ENCODE assay signal across 14 mouse cellular contexts in the genomic region with DNA sequence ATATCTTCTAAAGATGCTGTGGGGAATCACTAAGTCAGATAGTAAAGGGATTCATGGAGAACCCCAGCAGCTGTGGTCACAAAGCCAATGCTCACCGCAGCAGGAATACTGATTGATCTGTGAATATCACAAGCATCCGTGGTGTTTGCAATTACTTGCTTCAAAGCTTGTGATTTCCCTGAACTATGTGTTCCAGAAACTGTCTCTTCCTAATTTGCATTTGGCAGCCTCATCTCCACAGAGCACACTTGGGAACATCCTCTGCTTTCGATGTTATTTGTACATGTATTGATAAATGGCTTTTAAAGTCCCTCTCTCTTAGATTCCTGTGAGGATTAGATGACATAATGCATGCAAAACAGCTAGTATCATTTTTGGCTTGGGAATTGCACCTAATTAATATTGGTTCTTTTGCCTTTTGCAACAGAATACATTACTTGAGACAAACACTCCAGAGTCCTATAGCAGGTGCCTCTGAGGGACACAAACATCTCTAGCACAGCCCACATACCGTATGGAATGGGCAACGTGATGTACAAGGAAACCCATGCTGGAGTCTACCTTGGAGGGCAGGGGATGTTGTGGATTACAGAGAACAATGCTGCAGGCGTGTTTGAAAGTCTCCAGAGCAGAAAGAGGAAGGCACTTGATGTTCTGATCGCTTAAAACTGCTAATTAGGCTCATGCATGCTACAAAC.
DNase-seq lines count a peak whose midpoint lies in the region; ATAC-seq and TF ChIP-seq lines count a peak whose summit lies in the region.
"Had no signal": no experiment of that assay in that cellular context is flagged by ENCODE, and none has a peak within 500 bp of the region (broad histone marks: within the 10 kb centered on the region; RNA-seq: fewer than 3 reads in every experiment).

No protein-coding gene starts in this region.

- no peak overlapping the region for H3K4me3 ChIP-seq in heart, embryonic 11.5 days (ENCODE audit: low read depth, low read length)
- H3K4me3 ChIP-seq in stomach, postnatal 0 days (ENCODE audit: low read depth, low read length): no peak overlapping the region
- H3K4me3 ChIP-seq: liver, embryonic 15.5 days; midbrain, embryonic 15.5 days had no signal

- H3K27ac ChIP-seq in heart, embryonic 11.5 days (ENCODE audit: low read depth, low read length): peak overlapping the region; percentile 87
- H3K27ac ChIP-seq in stomach, postnatal 0 days (replicated peaks): no peak overlapping the region
- H3K27ac ChIP-seq: liver, embryonic 15.5 days; midbrain, embryonic 15.5 days had no signal

- DNase-seq in heart, postnatal 4 days: no peak
- DNase-seq in right cerebral cortex, adult 18-20 months: peak; percentile 30
- DNase-seq in right cerebral cortex, postnatal 14 days: no peak
- DNase-seq in layer of hippocampus, adult 8-10 months (ENCODE audit: low spot score in 2 of 2): peak; percentile 44 to 66
- DNase-seq in stomach, postnatal 0 days (ENCODE audit: low spot score): no peak
- DNase-seq in lung, postnatal 4 days: no peak
- DNase-seq: cerebellum, adult 8-10 months; gastrocnemius, postnatal 36 days; lung, postnatal 36 days; thymus, postnatal 4 days had no signal

- no peak overlapping the region for H3K4me2 ChIP-seq in heart, embryonic 11.5 days
- H3K4me2 ChIP-seq in stomach, postnatal 0 days (replicated peaks; ENCODE audit: low read depth): no peak overlapping the region
- H3K4me2 ChIP-seq: liver, embryonic 15.5 days; midbrain, embryonic 15.5 days had no signal

- TF ChIP-seq EP300 in stomach, postnatal 0 days (optimal IDR thresholded peaks at IDR 0.05): no peak

- TF ChIP-seq CTCF in stomach, postnatal 0 days (IDR thresholded peaks at IDR 0.05; ENCODE audit: low read depth): no peak

- no peaks in the 10 kb centered on the region for H3K36me3 ChIP-seq in heart, embryonic 11.5 days (ENCODE audit: control insufficient read depth, insufficient read depth, low read length)
- H3K36me3 ChIP-seq in stomach, postnatal 0 days (ENCODE audit: control insufficient read depth, insufficient read depth, low read length): no peaks in the 10 kb centered on the region
- H3K36me3 ChIP-seq: liver, embryonic 15.5 days; midbrain, embryonic 15.5 days had no signal

- ATAC-seq in heart, embryonic 11.5 days (replicated peaks; ENCODE audit: insufficient number of reproducible peaks, low FRiP score, low TSS enrichment): no peak
- ATAC-seq in stomach, postnatal 0 days (ENCODE audit: low FRiP score, low TSS enrichment): no peak
- ATAC-seq: CD4-positive, CD25-positive, alpha-beta regulatory T cell, adult 4 months; midbrain, embryonic 15.5 days had no signal

- H3K9me3 ChIP-seq in heart, embryonic 11.5 days (replicated peaks; ENCODE audit: control insufficient read depth, low read length): no peaks in the 10 kb centered on the region
- H3K9me3 ChIP-seq in stomach, postnatal 0 days (ENCODE audit: control insufficient read depth, low read length): no peaks in the 10 kb centered on the region
- H3K9me3 ChIP-seq: liver, embryonic 15.5 days; midbrain, embryonic 15.5 days had no signal

- 68% methylated on average over 7 of the region's 7 CpGs for WGBS in heart, embryonic 11.5 days (ENCODE audit: insufficient replicate concordance)
- 67% methylated on average over 7 of the region's 7 CpGs for WGBS in stomach, postnatal 0 days

- H3K4me1 ChIP-seq in heart, embryonic 11.5 days (ENCODE audit: control insufficient read depth, insufficient read depth, low read length): peaks cover 5% of the 10 kb centered on the region
- H3K4me1 ChIP-seq in stomach, postnatal 0 days (replicated peaks; ENCODE audit: control insufficient read depth, insufficient read depth): no peaks in the 10 kb centered on the region
- H3K4me1 ChIP-seq: liver, embryonic 15.5 days had no signal

- H3K27me3 ChIP-seq in heart, embryonic 11.5 days (ENCODE audit: control insufficient read depth, insufficient read depth, low read length): no peaks in the 10 kb centered on the region
- H3K27me3 ChIP-seq in stomach, postnatal 0 days (ENCODE audit: control insufficient read depth, insufficient read depth, low read length): no peaks in the 10 kb centered on the region
- H3K27me3 ChIP-seq: liver, embryonic 15.5 days; midbrain, embryonic 15.5 days had no signal

- H3K9ac ChIP-seq in heart, embryonic 11.5 days (ENCODE audit: low read depth, low read length): no peak overlapping the region
- no peak overlapping the region for H3K9ac ChIP-seq in stomach, postnatal 0 days (ENCODE audit: low read length)
- H3K9ac ChIP-seq: liver, embryonic 15.5 days; midbrain, embryonic 15.5 days had no signal

Comparison
In these comparisons a context has a peak if more than half of its experiments do, and no peak if none do; other contexts are left out.
1. DNase-seq: peak in right cerebral cortex, adult 18-20 months (single experiment) and layer of hippocampus, adult 8-10 months (2 of 2); none in heart, postnatal 4 days (single experiment), right cerebral cortex, postnatal 14 days (single experiment), stomach, postnatal 0 days (single experiment) and lung, postnatal 4 days (0 of 2).